Mouse (Mus musculus): Measurements from ENCODE around the gene Tekt1. TPM values are rescaled to one million over a fixed set of nuclear protein-coding genes. Genes with fewer than 3 reads are reported as not detected.

The Tekt1 gene
- polyA plus RNA-seq, 1 experiment from 2014 or later, result 5.3 TPM

DNA sequence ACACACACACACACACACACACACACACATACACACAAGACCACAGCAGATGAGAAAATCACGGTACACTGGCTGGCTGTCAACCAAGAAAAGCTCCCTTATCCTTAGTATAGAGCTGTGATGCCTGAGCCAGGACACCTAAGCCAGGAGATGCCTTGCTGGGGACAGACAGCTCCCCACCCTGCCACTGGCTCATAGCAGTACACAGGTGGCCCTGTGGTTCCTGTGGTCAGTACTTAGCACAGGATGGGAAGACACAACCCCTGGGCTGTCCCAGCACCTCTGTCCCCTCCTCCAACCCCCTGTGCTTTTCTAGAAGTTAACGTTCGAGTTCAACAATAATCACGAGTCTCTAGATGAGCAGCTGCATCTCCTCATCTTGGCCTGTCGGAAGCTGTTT lies 44.2 kb downstream of the Tekt1 start:
- WGBS, result 85% methylated on average over 5 of the region's 5 CpGs
- Histone ChIP-seq H3K27ac (no peak overlapping the region), H3K36me3 (replicated peaks) (no peaks in the 10 kb centered on the region), H3K9me3 (no peaks in the 10 kb centered on the region), H3K4me3 (no peak overlapping the region), H3K27me3 (ENCODE audit: poor library complexity, severe bottlenecking) (peaks cover 27% of the 10 kb centered on the region), H3K4me1 (peaks cover 6% of the 10 kb centered on the region)
- DNase-seq (ENCODE audit: extremely low spot score, low spot score), result no peak

DNA sequence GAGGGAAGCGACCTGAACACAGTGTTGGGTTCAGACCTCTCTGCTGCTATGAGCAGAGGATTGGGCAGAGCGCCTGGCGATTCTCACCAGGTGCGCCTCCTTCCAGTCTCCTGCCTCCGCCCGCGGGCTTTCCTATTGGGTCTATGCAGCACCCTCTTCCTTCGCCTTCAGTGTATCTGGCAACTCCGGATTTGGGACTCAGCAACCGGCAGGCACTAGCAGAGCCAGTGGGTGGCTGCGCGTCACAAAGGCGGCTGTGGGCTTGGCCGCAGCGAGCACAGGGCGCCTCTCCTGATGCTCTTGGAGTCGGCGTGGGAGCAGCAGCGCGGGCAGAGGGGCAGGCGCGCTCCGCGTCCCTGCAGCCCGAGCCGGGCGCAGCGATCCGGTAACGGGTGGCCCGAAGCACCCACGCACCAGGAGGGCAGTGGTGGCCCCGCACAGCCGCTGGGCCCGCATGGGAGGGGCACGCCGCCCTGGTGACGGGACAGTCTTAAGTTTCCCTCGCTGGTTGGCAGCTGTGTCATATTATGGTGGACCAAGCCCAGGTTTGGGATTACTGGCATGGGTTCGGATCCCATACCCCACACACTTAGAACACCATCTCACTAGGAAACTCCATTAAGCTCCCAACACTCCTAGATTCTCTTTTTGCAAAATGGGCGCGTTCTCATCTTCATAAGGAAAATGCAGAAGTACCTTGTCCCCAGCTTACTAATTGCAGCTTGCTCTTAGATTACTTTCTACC lies 47.9 kb downstream of the Tekt1 start, which contains the start of gene Fbxo39:
TSS of gene Fbxo39 (plus strand) at position 294 of the 745 bp plus-strand sequence.
- WGBS, result 9% methylated on average over 41 of the region's 42 CpGs
- peaks cover 6% of the 10 kb centered on the region for H3K4me1 ChIP-seq
- no peaks in the 10 kb centered on the region for H3K9me3 ChIP-seq
- H3K27ac ChIP-seq, result no peak within 1 kb of the TSS
- H3K36me3 ChIP-seq (replicated peaks), result no peaks in the 10 kb centered on the region
- peak within 1 kb of the TSS; percentile 42 for H3K4me3 ChIP-seq
- H3K27me3 ChIP-seq (ENCODE audit: poor library complexity, severe bottlenecking), result peaks cover 34% of the 10 kb centered on the region
- DNase-seq (ENCODE audit: extremely low spot score, low spot score), result no peak

GRCm38 (mm10) chr11:72311355-72312001 lies 50.8 kb downstream of the Tekt1 start:
- no peak for DNase-seq (ENCODE audit: extremely low spot score, low spot score)
- no peaks in the 10 kb centered on the region for H3K9me3 ChIP-seq
- peaks cover 6% of the 10 kb centered on the region for H3K4me1 ChIP-seq
- WGBS, result 86% methylated on average over 10 of the region's 10 CpGs
- no peaks in the 10 kb centered on the region for H3K36me3 ChIP-seq (replicated peaks)
- no peak overlapping the region for H3K27ac ChIP-seq
- peaks cover 34% of the 10 kb centered on the region for H3K27me3 ChIP-seq (ENCODE audit: poor library complexity, severe bottlenecking)
- no peak overlapping the region for H3K4me3 ChIP-seq

DNA sequence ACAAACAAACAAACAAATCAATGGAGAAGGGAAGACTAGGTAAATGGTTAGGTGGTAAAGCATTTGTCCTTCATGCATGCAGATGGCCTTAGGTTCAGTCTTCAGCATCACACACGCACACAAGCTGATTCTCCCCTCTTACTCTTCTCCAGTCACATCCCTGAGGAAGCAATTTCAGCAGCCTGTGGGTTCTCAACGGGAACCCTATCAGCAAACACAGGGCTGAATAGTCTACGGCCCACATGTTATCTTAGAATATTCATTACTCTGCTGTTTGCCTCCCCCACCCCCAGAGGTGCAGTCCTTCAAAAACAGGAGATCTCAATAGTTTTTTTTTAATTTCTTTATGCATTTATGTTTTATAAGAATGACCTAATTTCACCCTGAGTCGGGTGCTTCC lies 51.8 kb downstream of the Tekt1 start:
- Histone ChIP-seq H3K4me3 (no peak overlapping the region), H3K36me3 (replicated peaks) (no peaks in the 10 kb centered on the region), H3K4me1 (peaks cover 6% of the 10 kb centered on the region), H3K27me3 (ENCODE audit: poor library complexity, severe bottlenecking) (peaks cover 31% of the 10 kb centered on the region), H3K27ac (no peak overlapping the region), H3K9me3 (no peaks in the 10 kb centered on the region)
- DNase-seq (ENCODE audit: extremely low spot score, low spot score), result no peak
- WGBS, result 79% methylated on average over 4 of the region's 4 CpGs

GRCm38 (mm10) chr11:72308982-72309381 lies 53.3 kb downstream of the Tekt1 start:
- Histone ChIP-seq H3K4me3 (no peak overlapping the region), H3K4me1 (peaks cover under 1% of the 10 kb centered on the region), H3K9me3 (no peaks in the 10 kb centered on the region), H3K27ac (no peak overlapping the region), H3K27me3 (ENCODE audit: poor library complexity, severe bottlenecking) (peaks cover 16% of the 10 kb centered on the region), H3K36me3 (replicated peaks) (no peaks in the 10 kb centered on the region)
- DNase-seq (ENCODE audit: extremely low spot score, low spot score), result no peak
- WGBS, result 69% methylated on average over 2 of the region's 2 CpGs

GRCm38 (mm10) chr11:72307461-72307860 lies 54.8 kb downstream of the Tekt1 start:
- 85% methylated on average over 5 of the region's 5 CpGs for WGBS

DNA sequence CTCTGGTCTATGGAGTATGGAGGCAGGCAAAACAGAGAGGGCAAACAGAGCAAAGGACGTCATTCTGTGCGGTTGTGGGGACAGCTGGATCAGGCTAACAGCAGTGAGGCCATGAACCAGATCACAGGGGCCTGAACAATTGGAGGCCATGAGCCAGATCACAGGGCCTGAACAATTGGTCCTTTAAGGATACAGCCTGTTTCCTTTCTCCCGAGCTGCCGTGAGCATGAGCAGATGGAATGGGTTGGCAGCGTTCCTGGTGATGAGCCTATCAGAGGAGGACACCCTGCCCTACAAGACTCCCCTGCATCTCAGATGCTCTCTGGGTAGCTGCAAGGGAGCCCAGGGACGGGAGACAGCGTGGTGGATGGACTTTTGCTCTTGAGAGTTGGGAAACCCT lies 60.0 kb downstream of the Tekt1 start:
- no peak overlapping the region for H3K27ac ChIP-seq
- 84% methylated on average over 7 of the region's 7 CpGs for WGBS
- no peaks in the 10 kb centered on the region for H3K36me3 ChIP-seq (replicated peaks)

More at GRCm38 (mm10) chr11:72307461-72307860, 54.8 kb downstream of the Tekt1 start:
- H3K27me3 ChIP-seq (ENCODE audit: poor library complexity, severe bottlenecking), result peaks cover 1% of the 10 kb centered on the region; the same call in 1 of the 2 replicates
- H3K9me3 ChIP-seq, result no peaks in the 10 kb centered on the region
- no peaks in the 10 kb centered on the region for H3K4me1 ChIP-seq
- no peak for DNase-seq (ENCODE audit: extremely low spot score, low spot score)
- no peak overlapping the region for H3K27ac ChIP-seq
- no peaks in the 10 kb centered on the region for H3K36me3 ChIP-seq (replicated peaks)
- no peak overlapping the region for H3K4me3 ChIP-seq

DNA sequence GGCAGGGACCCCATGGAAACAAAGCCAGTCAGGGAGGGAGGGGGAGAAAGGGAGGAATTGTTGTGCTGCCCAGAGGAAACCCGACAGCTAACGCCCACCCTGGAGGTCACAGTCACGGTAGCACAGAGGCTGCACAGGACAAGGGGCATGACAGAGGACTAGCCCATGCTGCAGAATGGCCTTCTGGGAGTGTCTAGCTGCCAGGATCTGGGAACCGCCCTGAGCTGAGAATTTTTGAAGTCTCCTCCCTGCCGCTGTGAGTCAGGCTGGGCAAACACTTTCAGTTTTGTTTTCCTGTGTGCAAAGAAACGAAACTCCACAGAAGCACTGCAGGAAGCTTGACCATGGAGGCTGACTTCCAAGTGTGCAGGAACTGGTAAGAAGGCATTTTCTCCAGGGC lies 60.9 kb downstream of the Tekt1 start, which contains the start of gene Xaf1:
TSS of gene Xaf1 (plus strand) at position 296 of the 400 bp plus-strand sequence.
- Histone ChIP-seq H3K9me3 (no peaks in the 10 kb centered on the region), H3K4me1 (peaks cover 9% of the 10 kb centered on the region; the same call in 1 of the 2 replicates), H3K36me3 (replicated peaks) (no peaks in the 10 kb centered on the region), H3K27ac (peak within 1 kb of the TSS; percentile 21; the same call in 1 of the 2 replicates), H3K27me3 (ENCODE audit: poor library complexity, severe bottlenecking) (no peaks in the 10 kb centered on the region), H3K4me3 (no peak within 1 kb of the TSS)
- WGBS, result 46% methylated on average over 6 of the region's 6 CpGs
- no peak for DNase-seq (ENCODE audit: extremely low spot score, low spot score)

More for the DNA sequence above, 60.0 kb downstream of the Tekt1 start:
- DNase-seq (ENCODE audit: extremely low spot score, low spot score), result no peak
- H3K4me3 ChIP-seq, result no peak overlapping the region
- H3K27me3 ChIP-seq (ENCODE audit: poor library complexity, severe bottlenecking), result no peaks in the 10 kb centered on the region
- no peaks in the 10 kb centered on the region for H3K9me3 ChIP-seq
- peaks cover 9% of the 10 kb centered on the region; the same call in 1 of the 2 replicates for H3K4me1 ChIP-seq

Small RNAs within 50 kb of the gene (microRNA-seq; reads per million reads assigned to microRNA genes)
- gene Mir6338, result not detected

Other genes starting within 250 kb of the Tekt1 start
- gene Pitpnm3, start 226.7 kb downstream of the Tekt1 start, polyA plus RNA-seq (2016; fragmentation: Nextera tagmentation; extraction: Ambion mirVana), result 0.02 and 0.04 TPM in 2 replicates
- gene Gm43951, start 155.6 kb downstream of the Tekt1 start, polyA plus RNA-seq (2016; fragmentation: Nextera tagmentation; extraction: Ambion mirVana), result 0.42 and 0.52 TPM in 2 replicates
- gene 4933427D14Rik, start 155.0 kb downstream of the Tekt1 start, polyA plus RNA-seq (2016; fragmentation: Nextera tagmentation; extraction: Ambion mirVana), result 16.2 and 16.4 TPM in 2 replicates
- gene Txndc17, start 154.9 kb downstream of the Tekt1 start, polyA plus RNA-seq (2016; fragmentation: Nextera tagmentation; extraction: Ambion mirVana), result 172 and 176 TPM in 2 replicates
- gene Med31, start 146.8 kb downstream of the Tekt1 start, polyA plus RNA-seq (2016; fragmentation: Nextera tagmentation; extraction: Ambion mirVana), result 44.8 and 47.1 TPM in 2 replicates
- 0.20 TPM in 1 of 2 replicates, not detected in the other for gene Slc13a5, start 95.2 kb downstream of the Tekt1 start, polyA plus RNA-seq (2016; fragmentation: Nextera tagmentation; extraction: Ambion mirVana)
- 2.6 and 2.9 TPM in 2 replicates for gene Xaf1, start 60.8 kb downstream of the Tekt1 start, polyA plus RNA-seq (2016; fragmentation: Nextera tagmentation; extraction: Ambion mirVana)
- not detected in 2 replicates for gene Fbxo39, start 48.0 kb downstream of the Tekt1 start, polyA plus RNA-seq (2016; fragmentation: Nextera tagmentation; extraction: Ambion mirVana)
- gene Smtnl2, start 49.3 kb upstream of the Tekt1 start, polyA plus RNA-seq (2016; fragmentation: Nextera tagmentation; extraction: Ambion mirVana), result 10.6 and 12.5 TPM in 2 replicates
- gene Ggt6, start 73.1 kb upstream of the Tekt1 start, polyA plus RNA-seq (2016; fragmentation: Nextera tagmentation; extraction: Ambion mirVana), result not detected in 2 replicates
- 248 and 256 TPM in 2 replicates for gene Mybbp1a, start 78.9 kb upstream of the Tekt1 start, polyA plus RNA-seq (2016; fragmentation: Nextera tagmentation; extraction: Ambion mirVana)
- 2.0 and 3.0 TPM in 2 replicates for gene Spns2, start 127.5 kb upstream of the Tekt1 start, polyA plus RNA-seq (2016; fragmentation: Nextera tagmentation; extraction: Ambion mirVana)
- 0.20 TPM in 1 of 2 replicates, not detected in the other for gene Spns3, start 188.1 kb upstream of the Tekt1 start, polyA plus RNA-seq (2016; fragmentation: Nextera tagmentation; extraction: Ambion mirVana)
- 82.5 and 87.6 TPM in 2 replicates for gene Ube2g1, start 244.8 kb upstream of the Tekt1 start, polyA plus RNA-seq (2016; fragmentation: Nextera tagmentation; extraction: Ambion mirVana)